16 mouse cellular contexts compared by ENCODE assay signal in genomic region chr4:143987475-143987941, GRCm38 (mm10). TPM values are rescaled to one million over a fixed set of nuclear protein-coding genes. Genes with fewer than 3 reads are reported as not detected.
A peak's percentile ranks its signal among the peaks of the same experiment; 100 is the strongest.
DNase-seq lines count a peak whose midpoint lies in the region; TF ChIP-seq lines count a peak whose summit lies in the region.
"Not testable (repeated sequence)": the region's sequence is repeated elsewhere in the genome, so short reads cannot be mapped to it uniquely, and the experiment has no call there.
"Had no signal": no experiment of that assay in that cellular context is flagged by ENCODE, and none has a peak within 500 bp of the region (broad histone marks: within the 10 kb centered on the region; RNA-seq: fewer than 3 reads in every experiment).

No protein-coding gene starts in this region.

- WGBS in kidney, adult 2 months = 93% methylated on average over 13 of the region's 17 CpGs

- not testable (repeated sequence) for H3K36me3 ChIP-seq in kidney, adult 2 months (ENCODE audit: control insufficient read depth, insufficient read depth, low read length)

- not testable (repeated sequence) for H3K27ac ChIP-seq in kidney, adult 2 months (ENCODE audit: insufficient read depth, low read depth, low read length)

- intact Hi-C loops in gastrocnemius, postnatal 36 days (cut with DNase I) = not testable (repeated sequence)

- not testable (repeated sequence) for H3K4me3 ChIP-seq in kidney, adult 2 months (ENCODE audit: insufficient read depth, low read depth, low read length)

- not testable (repeated sequence) for H3K4me1 ChIP-seq in kidney, adult 2 months (ENCODE audit: control insufficient read depth, insufficient read depth, low read length)

- not testable (repeated sequence) for TF ChIP-seq CTCF in kidney, adult 2 months (conservative IDR thresholded peaks at IDR 0.05; ENCODE audit: insufficient read depth, insufficient read length, low read depth, low read length)

- peak; percentile 59 to 61 for DNase-seq in CD8-positive naive resting alpha-beta T cell, adult 2 months (ENCODE audit: low read depth in 2 of 2, low spot score in 2 of 2)
- peak; percentile 78 for DNase-seq in cerebellum, adult 9-10 months
- DNase-seq in gastrocnemius, postnatal 36 days = peak; percentile 4 to 43
- DNase-seq in kidney, adult 2 months = peak; percentile 69
- DNase-seq in layer of hippocampus, postnatal 25 days (ENCODE audit: extremely low spot score in 1 of 2, low spot score in 1 of 2) = peak; percentile 4 to 39
- DNase-seq in lung, postnatal 25 days (ENCODE audit: low spot score) = peak; percentile 63
- peak; percentile 2 for DNase-seq in right cerebral cortex, postnatal 4 days
- DNase-seq in thymus, postnatal 4 days = peak; percentile 7

- not testable (repeated sequence) for H3K27me3 ChIP-seq in kidney, adult 2 months (replicated peaks; ENCODE audit: control insufficient read depth, insufficient read depth, low read length)

- not testable (repeated sequence) for TF ChIP-seq POLR2A in kidney, adult 2 months (IDR thresholded peaks at IDR 0.05; ENCODE audit: low read depth, low read length)

RNA-seq across cellular contexts. Expression of gene Pramef17, which starts 6.7 kb away (rescaled TPM):
- total RNA-seq in gastrocnemius, postnatal 36 days (2021) = not detected
- polyA plus RNA-seq in kidney, adult 2 months (2012; rRNA removed) = not detected in 2 replicates
- not detected for total RNA-seq in layer of hippocampus, postnatal 25 days (2021)
- total RNA-seq: forebrain, postnatal 0 days; MEL had no signal
- polyA plus RNA-seq: forebrain, postnatal 0 days; heart, embryonic 16.5 days; intestine, embryonic 14.5 days; limb, embryonic 11.5 days; lung, embryonic 14.5 days; midbrain, embryonic 13.5 days; neural tube, embryonic 14.5 days had no signal

RNA-seq across cellular contexts. Expression of gene Gm13101, which starts 20.8 kb away (rescaled TPM):
- total RNA-seq in gastrocnemius, postnatal 36 days (2021) = not detected
- not detected in 2 replicates for polyA plus RNA-seq in kidney, adult 2 months (2012; rRNA removed)
- total RNA-seq in layer of hippocampus, postnatal 25 days (2021) = not detected
- total RNA-seq: forebrain, postnatal 0 days; MEL had no signal
- polyA plus RNA-seq: forebrain, postnatal 0 days; heart, embryonic 16.5 days; intestine, embryonic 14.5 days; limb, embryonic 11.5 days; lung, embryonic 14.5 days; midbrain, embryonic 13.5 days; neural tube, embryonic 14.5 days had no signal

RNA-seq across cellular contexts. Expression of gene Pramef25, which starts 36.7 kb away (rescaled TPM):
- not detected for total RNA-seq in gastrocnemius, postnatal 36 days (2021)
- not detected in 2 replicates for polyA plus RNA-seq in kidney, adult 2 months (2012; rRNA removed)
- not detected for total RNA-seq in layer of hippocampus, postnatal 25 days (2021)
- total RNA-seq: forebrain, postnatal 0 days; MEL had no signal
- polyA plus RNA-seq: forebrain, postnatal 0 days; heart, embryonic 16.5 days; intestine, embryonic 14.5 days; limb, embryonic 11.5 days; lung, embryonic 14.5 days; midbrain, embryonic 13.5 days; neural tube, embryonic 14.5 days had no signal

Comparison
In these comparisons a context has a peak if more than half of its experiments do, and no peak if none do; other contexts are left out.
1. DNase-seq: peak in every context shown above with its lines; median percentile 78 in cerebellum, adult 9-10 months; 69 in kidney, adult 2 months; 63 in lung, postnatal 25 days; 60 in CD8-positive naive resting alpha-beta T cell, adult 2 months; 24 in gastrocnemius, postnatal 36 days; 22 in layer of hippocampus, postnatal 25 days; 7 in thymus, postnatal 4 days; 2 in right cerebral cortex, postnatal 4 days.